Mouse (Mus musculus) small intestine, adult 2 months (tissue): ENCODE results near the gene Slc17a9. TPM values are rescaled to one million over a fixed set of nuclear protein-coding genes. Genes with fewer than 3 reads are reported as not detected.

Source experiments
- H3K27ac ChIP-seq: fragments of 200-500 bp; 2 replicates; pipeline ENCODE4 v1.5.1; 2012; ENCODE audit warnings: low read depth, low read length, control low read depth, inconsistent platforms; ENCODE audit not compliant: insufficient read depth
- H3K27me3 ChIP-seq: fragments of 200-500 bp; 2 replicates; pipeline ENCODE4 v1.6.1; 2012; ENCODE audit warnings: mild to moderate bottlenecking, moderate library complexity, low read length, inconsistent platforms; ENCODE audit not compliant: control insufficient read depth, insufficient read depth
- H3K36me3 ChIP-seq: fragments of 200-500 bp; 2 replicates; pipeline ENCODE4 v1.6.1; 2012; ENCODE audit warnings: mild to moderate bottlenecking, low read length, control low read depth, inconsistent platforms; ENCODE audit not compliant: control insufficient read depth, insufficient read depth
- H3K4me1 ChIP-seq: fragments of 200-500 bp; 2 replicates; pipeline ENCODE4 v1.6.1; 2012; ENCODE audit warnings: low read length, inconsistent platforms, mixed read lengths; ENCODE audit not compliant: control insufficient read depth, insufficient read depth, insufficient read length
- H3K4me3 ChIP-seq: fragments of 200-500 bp; 2 replicates; pipeline ENCODE4 v1.5.1; 2012; ENCODE audit warnings: low read depth, mild to moderate bottlenecking, control low read depth, inconsistent platforms, low read length, moderate library complexity
- CTCF ChIP-seq: fragments of 200-500 bp; IDR thresholded peaks from 2 replicates; pipeline ENCODE4 v1.5.1; 2012; ENCODE audit warnings: low read depth, mild to moderate bottlenecking, control low read depth, inconsistent platforms, low read length, moderate library complexity, mixed read lengths; ENCODE audit not compliant: insufficient replicate concordance, insufficient read length; ENCODE audit errors: extremely low read depth
- POLR2A ChIP-seq: fragments of 200-500 bp; IDR thresholded peaks from 2 replicates; pipeline ENCODE4 v1.6.1; 2012; ENCODE audit warnings: low read depth, mild to moderate bottlenecking, control low read depth, inconsistent platforms, low read length, moderate library complexity
- WGBS: fragments of 180-500 bp; shearing (Covaris S2); methylation state at CpG from one replicate; pipeline ENCODE4 v1.1.7; 2018; 5-methylcytosine and 5-hydroxymethylcytosine counted together
- polyA plus RNA-seq: library from polyadenylated mRNA; depleted of rRNA; stranded (reverse); fragments of >200 nt; gene quantifications from 2 replicates; pipeline ENCODE4 v1.2.3, GENCODE M21; 2012

The Slc17a9 gene
- polyA plus RNA-seq, 1 experiment, result 13.4 TPM

DNA sequence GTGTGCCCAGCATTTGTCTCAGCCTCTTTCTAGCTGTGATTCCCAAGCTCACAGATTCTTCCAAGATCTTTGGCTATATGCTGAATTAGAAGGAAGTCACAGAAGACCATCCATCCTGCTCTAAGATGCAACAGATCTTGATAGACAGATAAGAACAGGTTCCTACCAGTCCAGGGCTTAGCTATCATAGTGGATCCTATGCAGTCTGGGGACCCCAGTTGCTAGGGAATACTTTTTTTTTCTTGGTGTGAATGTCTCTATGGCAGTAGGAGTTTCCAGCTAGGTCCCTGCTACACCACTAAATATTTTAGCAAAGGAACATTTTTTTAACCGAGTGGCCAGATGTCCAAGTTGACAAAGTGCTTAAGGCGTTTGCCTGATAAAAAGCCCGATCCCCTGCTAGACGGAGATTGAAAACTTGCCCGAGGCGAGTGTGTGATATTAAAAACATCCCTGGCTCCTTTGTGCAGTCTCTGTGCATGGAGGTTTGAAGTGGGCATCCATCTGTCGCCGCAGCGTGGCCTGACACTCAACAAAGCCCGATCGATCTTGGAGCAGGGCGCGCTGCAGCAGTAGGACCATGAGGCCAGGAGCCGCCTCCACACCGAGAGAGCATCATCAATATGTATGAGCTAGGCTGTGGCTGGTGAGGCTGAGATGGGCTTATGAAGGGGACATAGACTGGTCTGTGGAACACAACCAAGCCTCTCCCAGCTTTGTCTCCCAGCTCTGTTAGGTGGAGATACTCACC lies 33.6 kb downstream of the Slc17a9 start:
- Histone ChIP-seq H3K4me1 (peaks cover 3% of the 10 kb centered on the region; the same call in 1 of the 2 replicates), H3K36me3 (no peaks in the 10 kb centered on the region), H3K27me3 (0 out of 2 replicates have a peak, but pooled peaks cover 3% of the 10 kb centered on the region), H3K4me3 (no peak overlapping the region), H3K27ac (no peak overlapping the region)
- WGBS, result 58% methylated on average over 15 of the region's 15 CpGs
- TF ChIP-seq POLR2A (no peak), CTCF (no peak)

DNA sequence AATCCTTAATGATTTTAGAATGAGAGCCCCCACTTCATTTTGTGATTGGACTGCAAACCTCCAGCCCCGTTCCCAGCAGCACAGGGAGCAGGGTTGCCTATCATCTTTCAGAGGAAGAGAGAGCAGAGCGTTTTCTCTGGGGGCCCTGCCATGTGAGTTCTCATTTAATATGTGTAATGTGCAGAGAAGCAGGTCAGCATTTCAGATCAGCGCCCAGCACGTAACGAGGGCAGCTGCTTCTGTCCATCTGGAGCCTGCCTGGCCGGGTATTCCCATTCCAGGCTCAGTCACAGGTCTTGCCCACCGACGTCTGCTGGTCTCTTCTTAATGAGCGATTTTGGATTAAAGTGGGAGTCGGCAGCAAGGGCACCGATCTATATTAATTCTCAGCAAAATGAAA lies 39.9 kb downstream of the Slc17a9 start:
- TF ChIP-seq CTCF (no peak), POLR2A (no peak)
- 81% methylated on average over 11 of the region's 11 CpGs for WGBS
- H3K36me3 ChIP-seq, result no peaks in the 10 kb centered on the region
- no peaks in the 10 kb centered on the region for H3K27me3 ChIP-seq
- no peak overlapping the region for H3K4me3 ChIP-seq
- H3K4me1 ChIP-seq, result no peaks in the 10 kb centered on the region
- H3K27ac ChIP-seq, result no peak overlapping the region

DNA sequence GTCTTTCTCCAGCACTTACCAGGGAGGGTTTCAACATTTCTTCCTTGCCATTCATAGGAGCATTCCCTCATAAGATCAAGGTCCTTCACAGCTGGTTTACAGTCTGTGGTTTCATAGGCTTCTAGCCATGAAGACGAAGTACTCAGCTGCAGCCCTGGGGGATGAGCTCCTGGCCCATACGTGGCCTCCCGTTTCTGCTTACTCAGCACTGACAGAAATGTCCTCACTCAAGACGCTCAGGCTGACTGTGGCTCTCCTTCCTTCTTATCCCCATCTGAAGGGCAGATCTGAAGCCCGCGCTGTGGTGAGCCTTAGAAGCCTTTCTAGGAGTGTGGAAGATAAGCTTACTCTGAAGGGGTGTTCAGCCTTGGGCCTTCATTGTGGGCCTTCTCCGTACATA lies 40.6 kb downstream of the Slc17a9 start:
- no peaks in the 10 kb centered on the region for H3K4me1 ChIP-seq

DNA sequence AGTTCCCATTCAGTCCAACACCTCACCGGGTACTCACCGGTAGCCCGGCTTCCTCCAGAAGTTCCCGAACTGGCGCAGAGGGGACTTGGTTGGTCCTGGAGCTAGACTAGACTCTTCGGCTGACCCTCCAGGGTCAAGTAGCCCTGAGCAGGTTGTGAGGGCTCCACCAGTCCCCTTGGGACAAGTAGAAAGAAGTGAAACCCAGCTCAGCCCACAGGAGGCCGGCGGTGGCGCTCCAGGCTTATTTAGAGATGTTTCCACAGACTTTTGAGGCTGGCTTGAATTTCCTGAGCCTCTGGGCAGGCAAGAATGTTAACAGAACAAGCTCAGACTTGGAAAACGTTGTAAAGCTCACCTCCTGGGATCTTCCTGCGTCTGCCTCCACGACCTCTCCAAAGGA lies 50.2 kb downstream of the Slc17a9 start:
- H3K27ac ChIP-seq, result no peak overlapping the region
- TF ChIP-seq POLR2A, result no peak
- no peak for TF ChIP-seq CTCF
- H3K36me3 ChIP-seq, result no peaks in the 10 kb centered on the region
- H3K27me3 ChIP-seq, result peaks cover 37% of the 10 kb centered on the region
- 7% methylated on average over 12 of the region's 12 CpGs for WGBS
- H3K4me1 ChIP-seq, result no peaks in the 10 kb centered on the region
- H3K4me3 ChIP-seq, result no peak overlapping the region

More for the DNA sequence above, 40.6 kb downstream of the Slc17a9 start:
- H3K36me3 ChIP-seq, result no peaks in the 10 kb centered on the region
- H3K27me3 ChIP-seq, result no peaks in the 10 kb centered on the region
- H3K27ac ChIP-seq, result no peak overlapping the region
- WGBS, result 70% methylated on average over 7 of the region's 7 CpGs
- no peak overlapping the region for H3K4me3 ChIP-seq
- TF ChIP-seq POLR2A (no peak), CTCF (no peak)

DNA sequence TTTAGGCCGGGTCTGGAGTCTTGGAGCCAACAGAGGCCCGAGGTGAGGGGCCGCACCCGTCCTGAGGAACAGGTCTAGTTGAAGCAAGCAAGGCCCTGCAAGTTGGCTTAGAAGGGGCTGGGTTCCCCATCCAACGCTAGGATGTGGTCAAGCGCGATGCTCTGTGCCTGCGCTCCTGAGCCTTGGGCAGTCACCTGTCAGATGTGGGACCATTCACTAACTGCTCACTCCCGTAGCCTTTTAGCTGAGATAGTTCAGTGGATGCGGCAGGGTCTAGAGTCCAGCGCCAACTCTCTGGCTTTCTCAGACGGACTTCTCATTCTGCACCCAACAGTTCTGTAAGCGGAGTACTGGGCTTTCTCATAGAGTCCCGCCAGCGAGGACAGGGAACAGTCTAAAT lies 50.6 kb downstream of the Slc17a9 start:
- Histone ChIP-seq H3K27ac (no peak overlapping the region), H3K4me3 (no peak overlapping the region), H3K27me3 (peaks cover 37% of the 10 kb centered on the region), H3K36me3 (no peaks in the 10 kb centered on the region), H3K4me1 (no peaks in the 10 kb centered on the region)
- no peak for TF ChIP-seq CTCF
- no peak for TF ChIP-seq POLR2A
- 7% methylated on average over 15 of the region's 15 CpGs for WGBS

DNA sequence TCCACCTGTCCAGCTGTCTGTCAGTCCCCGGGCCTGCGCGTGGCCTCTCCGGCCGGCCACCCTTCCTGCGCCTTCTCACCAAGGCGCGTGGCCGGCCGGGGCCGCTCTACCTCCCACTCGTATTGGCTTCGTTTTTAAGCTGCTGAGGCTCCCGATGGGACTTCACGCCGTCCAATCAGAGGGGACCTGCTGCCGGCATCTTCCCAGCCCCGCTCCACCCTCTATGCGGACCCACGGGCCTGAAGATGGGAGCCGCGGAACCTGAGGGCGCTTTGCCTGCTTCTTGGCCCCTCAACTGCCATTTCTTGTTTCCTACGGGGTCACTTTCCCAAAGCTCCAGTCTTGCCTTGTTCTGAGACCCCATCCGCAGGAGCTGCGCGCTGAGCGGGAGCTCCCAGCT lies 51.7 kb downstream of the Slc17a9 start, which contains the start of gene Bhlhe23:
TSS of gene Bhlhe23 (minus strand) at position 108 of the 400 bp plus-strand sequence.
- Histone ChIP-seq H3K4me3 (no peak within 1 kb of the TSS), H3K36me3 (no peaks in the 10 kb centered on the region), H3K4me1 (no peaks in the 10 kb centered on the region), H3K27me3 (peaks cover 37% of the 10 kb centered on the region), H3K27ac (no peak within 1 kb of the TSS)
- TF ChIP-seq POLR2A (no peak), CTCF (no peak)
- WGBS, result 3% methylated on average over 28 of the region's 28 CpGs

DNA sequence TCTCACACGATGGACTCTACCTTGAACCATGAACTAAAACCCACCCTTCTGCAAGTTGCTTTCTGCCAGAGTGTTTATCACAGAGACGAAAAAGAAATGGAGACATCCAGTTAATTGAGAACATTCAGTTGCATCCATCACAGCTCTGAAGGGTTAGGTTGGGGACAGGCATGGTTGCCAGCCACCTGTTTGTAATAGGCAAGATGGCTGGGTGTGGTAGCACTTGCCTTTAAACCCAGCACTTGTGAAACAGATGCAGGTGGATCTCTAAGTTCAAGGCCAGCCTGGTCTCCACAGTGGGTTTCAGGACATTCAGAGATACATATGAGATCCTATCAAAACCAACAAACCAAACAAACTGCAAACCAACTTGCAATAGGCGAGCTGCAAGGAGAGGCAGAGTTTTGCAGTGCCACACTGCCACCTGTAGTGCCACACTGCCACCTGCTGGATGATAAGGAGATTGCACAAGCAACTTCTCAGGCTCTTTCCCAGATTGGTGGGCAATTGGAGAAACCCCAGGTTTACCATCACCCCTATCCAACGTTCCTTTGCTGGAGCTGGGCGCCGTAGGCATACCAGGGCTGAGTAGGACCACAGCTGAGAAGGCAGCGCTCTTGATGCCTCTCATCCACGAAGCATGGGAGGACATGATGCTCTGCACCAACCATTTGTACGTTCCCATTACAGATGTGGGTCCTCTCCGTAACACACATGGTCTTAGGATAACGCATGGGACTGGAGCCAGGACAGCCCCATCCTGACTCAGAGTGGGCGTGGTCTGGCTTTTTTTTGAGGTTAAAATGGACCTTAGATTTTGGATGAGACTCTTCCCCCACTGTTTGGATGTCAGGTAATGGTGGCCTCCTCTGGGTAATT lies 54.4 kb downstream of the Slc17a9 start:
- TF ChIP-seq POLR2A (no peak), CTCF (peak; percentile 81; the same call in 1 of the 2 replicates)
- Histone ChIP-seq H3K36me3 (no peaks in the 10 kb centered on the region), H3K27ac (no peak overlapping the region), H3K4me1 (no peaks in the 10 kb centered on the region), H3K4me3 (no peak overlapping the region), H3K27me3 (peaks cover 30% of the 10 kb centered on the region)
- 22% methylated on average over 12 of the region's 12 CpGs for WGBS
